Mouse (Mus musculus) stomach, postnatal 0 days (tissue): Measurements from ENCODE around the gene Gadl1.

Source experiments
- CTCF ChIP-seq: IDR thresholded peaks from 2 replicates; pipeline ENCODE4 v1.5.1; 2016; ENCODE audit warnings: antibody characterized with exemption, low read depth, mild to moderate bottlenecking, moderate library complexity
- EP300 ChIP-seq: optimal IDR thresholded peaks from 2 replicates; pipeline ENCODE3; 2016; ENCODE audit warnings: antibody characterized with exemption

GRCm38 (mm10) chr9:115998383-115998782 lies 89.1 kb downstream of the Gadl1 start:
- TF ChIP-seq CTCF = no peak
- no peak for TF ChIP-seq EP300
